In genomic region chr1:80340061-80340435, GRCm38 (mm10) we compare ENCODE assay signal across 8 mouse cellular contexts. TPM values are rescaled to one million over a fixed set of nuclear protein-coding genes. Genes with fewer than 3 reads are reported as not detected.
DNase-seq lines count a peak whose midpoint lies in the region; ATAC-seq and TF ChIP-seq lines count a peak whose summit lies in the region.

No protein-coding gene starts in this region.

- no peaks in the 10 kb centered on the region for H3K36me3 ChIP-seq in hindbrain, embryonic 12.5 days

- H3K4me1 ChIP-seq in hindbrain, embryonic 12.5 days: peaks cover 24% of the 10 kb centered on the region

- DNase-seq in ES-CJ7 (ENCODE audit: low read depth, low spot score): peak; percentile 42
- DNase-seq in brain, embryonic 14.5 days (ENCODE audit: low read depth): peak; percentile 70
- DNase-seq in left cerebral cortex, adult 18-20 months (ENCODE audit: low spot score in 2 of 2): peak; percentile 31 to 58
- peak; percentile 78 for DNase-seq in lung, postnatal 36 days
- DNase-seq in retina, postnatal 1 day: peak; percentile 75
- DNase-seq in thymus, postnatal 25 days: peak; percentile 71

- peak overlapping the region; percentile 93 for H3K4me2 ChIP-seq in hindbrain, embryonic 12.5 days (replicated peaks)

- TF ChIP-seq CTCF in brain, embryonic 14.5 days (IDR thresholded peaks at IDR 0.05; ENCODE audit: borderline replicate concordance, extremely low read depth, insufficient read depth, insufficient read length): no peak

- WGBS in hindbrain, embryonic 12.5 days: 2% methylated on average over 32 of the region's 59 CpGs

- H3K9ac ChIP-seq in hindbrain, embryonic 12.5 days: peak overlapping the region; percentile 99

- peak overlapping the region; percentile 98 for H3K4me3 ChIP-seq in hindbrain, embryonic 12.5 days

- H3K9me3 ChIP-seq in hindbrain, embryonic 12.5 days (replicated peaks): no peaks in the 10 kb centered on the region

- ATAC-seq in erythroid progenitor cell, adult 5-6 weeks (replicated peaks; ENCODE audit: low FRiP score, poor library complexity, severe bottlenecking): peak; percentile 37
- ATAC-seq in hindbrain, embryonic 12.5 days (ENCODE audit: low FRiP score): peak; percentile 14

- H3K27ac ChIP-seq in hindbrain, embryonic 12.5 days: peak overlapping the region; percentile 95

- no peaks in the 10 kb centered on the region for H3K27me3 ChIP-seq in hindbrain, embryonic 12.5 days

- TF ChIP-seq POLR2A in brain, embryonic 14.5 days (IDR thresholded peaks at IDR 0.05; ENCODE audit: borderline replicate concordance, extremely low read depth, insufficient read depth, insufficient read length, poor library complexity, severe bottlenecking): no peak

RNA-seq across cellular contexts. Expression of gene Cul3, which starts 0.2 kb away (rescaled TPM):
- polyA plus RNA-seq in brain, embryonic 14.5 days (2012; rRNA removed): 49.3 and 75.0 TPM in 2 replicates
- total RNA-seq in erythroid progenitor cell, adult 5-6 weeks (2015; ENCODE audit: low replicate concordance): 81.8 and 143 TPM in 2 replicates
- 122 and 152 TPM in 2 replicates for total RNA-seq in erythroid progenitor cell, adult 5-6 weeks (2017; ENCODE audit: low replicate concordance)
- polyA plus RNA-seq in hindbrain, embryonic 12.5 days (2016; fragmentation: Nextera tagmentation; extraction: Ambion mirVana): 23.4 and 28.3 TPM in 2 replicates
- total RNA-seq in left cerebral cortex, adult 18-20 months (2021): 100 to 1,000 TPM; 121 to 143 TPM

Comparison
In these comparisons a context has a peak if more than half of its experiments do, and no peak if none do; other contexts are left out.
1. Peak in every context shown above with its lines: DNase-seq, ATAC-seq, H3K4me3 ChIP-seq and H3K27ac ChIP-seq.